Mouse (Mus musculus): ENCODE results near the gene Hacl1. TPM values are rescaled to one million over a fixed set of nuclear protein-coding genes. Genes with fewer than 3 reads are reported as not detected.
"Not testable (repeated sequence)": the region's sequence is repeated elsewhere in the genome, so short reads cannot be mapped to it uniquely, and the experiment has no call there.

Hacl1 gene
- polyA plus RNA-seq, 1 experiment from 2014 or later: 15.7 TPM

DNA sequence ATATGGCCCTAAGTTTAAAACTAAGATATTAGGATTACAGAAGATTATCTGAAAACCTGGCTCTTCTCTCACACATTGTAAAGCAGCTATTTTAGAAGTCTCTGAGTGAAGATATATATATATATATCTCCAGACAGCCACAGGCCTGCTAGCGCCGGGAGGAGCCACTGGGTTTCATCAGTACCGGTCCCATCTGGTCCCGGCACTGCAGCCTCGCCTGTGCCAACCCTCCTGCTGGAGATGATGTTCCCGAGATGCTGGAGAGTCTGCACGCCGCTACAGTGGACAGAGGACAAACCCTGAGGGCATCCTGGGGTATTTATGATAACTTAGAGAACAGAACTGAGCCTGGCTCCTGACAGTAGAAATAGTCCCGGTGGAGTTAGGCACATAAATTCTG lies 23.9 kb downstream of the Hacl1 start:
- no peak overlapping the region for H3K27ac ChIP-seq
- H3K4me3 ChIP-seq: no peak overlapping the region
- whole genome bisulfite sequencing: 86% methylated on average over 9 of the region's 9 CpGs
- peaks cover 8% of the 10 kb centered on the region; the same call in 1 of the 2 replicates for H3K36me3 ChIP-seq
- no peak overlapping the region for H3K9ac ChIP-seq
- no peak overlapping the region for H3K4me2 ChIP-seq (replicated peaks)
- H3K27me3 ChIP-seq: no peaks in the 10 kb centered on the region
- no peaks in the 10 kb centered on the region for H3K4me1 ChIP-seq
- no peaks in the 10 kb centered on the region for H3K9me3 ChIP-seq
- no peak for ATAC-seq (ENCODE audit: low FRiP score, low read depth)

DNA sequence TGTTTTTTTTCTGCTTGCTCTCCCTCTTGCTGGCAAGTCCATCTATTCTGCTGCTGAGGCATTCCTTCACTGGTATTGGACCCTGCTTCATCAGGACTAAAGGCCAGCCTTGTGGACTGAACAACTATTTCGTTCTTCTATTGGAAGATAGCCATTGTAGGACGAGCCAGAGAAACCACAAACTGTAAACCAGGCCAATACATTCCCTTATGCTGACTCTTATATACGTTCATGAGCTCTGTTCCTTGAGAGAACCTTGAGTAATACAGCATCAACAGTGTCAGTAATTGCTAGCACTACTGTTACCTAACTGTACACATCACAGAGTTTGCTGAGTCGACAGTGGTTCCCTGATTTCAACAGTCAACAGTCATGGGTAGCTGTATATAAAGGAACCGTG lies 27.4 kb downstream of the Hacl1 start:
- ATAC-seq (ENCODE audit: low FRiP score, low read depth): no peak
- H3K9ac ChIP-seq: no peak overlapping the region
- WGBS: 77% methylated on average over 5 of the region's 5 CpGs
- H3K27me3 ChIP-seq: no peaks in the 10 kb centered on the region
- H3K9me3 ChIP-seq: no peaks in the 10 kb centered on the region
- no peaks in the 10 kb centered on the region for H3K4me1 ChIP-seq
- H3K27ac ChIP-seq: no peak overlapping the region
- H3K4me2 ChIP-seq (replicated peaks): no peak overlapping the region
- H3K4me3 ChIP-seq: no peak overlapping the region
- peaks cover 8% of the 10 kb centered on the region; the same call in 1 of the 2 replicates for H3K36me3 ChIP-seq

DNA sequence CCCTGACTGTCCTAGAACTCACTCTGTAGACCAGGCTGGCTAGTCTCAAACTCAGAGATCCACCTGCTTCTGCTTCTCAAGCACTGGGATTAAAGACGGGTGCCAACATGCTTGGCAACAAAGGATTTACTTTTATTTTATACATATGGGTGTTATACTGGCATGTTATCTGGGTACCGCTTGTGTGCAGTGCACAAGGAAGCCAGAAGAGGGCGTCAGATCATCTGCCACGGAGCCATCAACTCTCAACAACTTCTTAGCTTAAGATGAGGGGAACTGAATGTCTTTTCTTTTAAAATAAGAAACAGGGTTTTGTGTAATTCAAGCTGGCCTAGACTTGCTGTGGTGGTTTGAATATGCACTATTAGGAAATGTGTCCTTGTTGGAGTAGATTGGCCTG lies 29.1 kb downstream of the Hacl1 start:
- no peaks in the 10 kb centered on the region for H3K4me1 ChIP-seq
- H3K4me2 ChIP-seq (replicated peaks): no peak overlapping the region
- no peak overlapping the region for H3K27ac ChIP-seq
- no peak overlapping the region for H3K4me3 ChIP-seq
- WGBS: 70% methylated on average over 4 of the region's 4 CpGs
- H3K27me3 ChIP-seq: no peaks in the 10 kb centered on the region
- no peak overlapping the region for H3K9ac ChIP-seq
- no peak for ATAC-seq (ENCODE audit: low FRiP score, low read depth)
- no peaks in the 10 kb centered on the region for H3K9me3 ChIP-seq
- 0 out of 2 replicates have a peak, but pooled peaks cover 4% of the 10 kb centered on the region for H3K36me3 ChIP-seq

DNA sequence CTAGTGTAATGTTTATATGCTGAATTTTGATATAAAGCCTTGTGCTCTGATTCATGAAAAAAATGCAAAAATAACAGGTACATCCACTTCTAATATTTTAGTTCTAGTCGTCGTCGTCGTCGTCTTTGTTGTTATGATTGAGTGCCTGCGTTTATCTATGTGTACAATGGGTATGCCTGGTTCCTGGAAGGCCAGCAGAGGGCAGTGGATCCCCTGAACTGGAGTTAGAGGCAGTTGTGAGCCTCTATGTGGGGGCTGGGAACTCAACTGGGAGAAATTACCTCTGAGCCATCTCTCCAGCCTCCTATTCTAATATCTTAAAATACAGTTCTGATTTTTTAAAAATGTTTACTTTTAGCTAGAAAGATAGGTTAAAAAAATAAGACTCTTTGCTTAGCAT lies 35.6 kb downstream of the Hacl1 start:
- WGBS: 60% methylated on average over 6 of the region's 6 CpGs
- no peak for ATAC-seq (ENCODE audit: low FRiP score, low read depth)
- no peak overlapping the region for H3K9ac ChIP-seq
- no peaks in the 10 kb centered on the region for H3K27me3 ChIP-seq
- H3K4me1 ChIP-seq: no peaks in the 10 kb centered on the region
- no peaks in the 10 kb centered on the region for H3K36me3 ChIP-seq
- H3K9me3 ChIP-seq: no peaks in the 10 kb centered on the region
- H3K4me2 ChIP-seq (replicated peaks): no peak overlapping the region
- H3K4me3 ChIP-seq: no peak overlapping the region
- H3K27ac ChIP-seq: no peak overlapping the region

DNA sequence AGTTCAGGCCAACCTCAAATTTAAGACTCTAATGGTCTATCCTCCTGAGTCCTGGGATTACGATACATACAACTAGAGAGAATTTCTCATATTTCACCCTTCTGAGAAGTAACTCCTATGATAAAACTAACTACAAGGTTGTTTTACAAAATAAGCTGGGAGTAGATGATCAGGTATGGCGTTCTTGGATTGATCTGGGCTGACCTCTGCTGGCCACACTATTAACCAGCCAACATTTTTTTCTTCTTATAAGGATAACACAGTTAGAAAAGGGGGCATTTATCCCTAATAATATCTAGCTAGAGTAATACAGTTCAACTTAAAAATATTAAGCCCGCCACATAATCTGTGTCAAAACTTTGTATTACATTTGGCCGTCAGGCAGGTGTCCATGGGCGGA lies 36.2 kb downstream of the Hacl1 start:
- H3K4me3 ChIP-seq: no peak overlapping the region
- 74% methylated on average over 5 of the region's 5 CpGs for WGBS
- H3K9ac ChIP-seq: no peak overlapping the region
- H3K36me3 ChIP-seq: no peaks in the 10 kb centered on the region
- no peaks in the 10 kb centered on the region for H3K4me1 ChIP-seq
- no peak overlapping the region for H3K4me2 ChIP-seq (replicated peaks)
- no peaks in the 10 kb centered on the region for H3K9me3 ChIP-seq
- no peak overlapping the region for H3K27ac ChIP-seq
- no peak for ATAC-seq (ENCODE audit: low FRiP score, low read depth)
- H3K27me3 ChIP-seq: no peaks in the 10 kb centered on the region

DNA sequence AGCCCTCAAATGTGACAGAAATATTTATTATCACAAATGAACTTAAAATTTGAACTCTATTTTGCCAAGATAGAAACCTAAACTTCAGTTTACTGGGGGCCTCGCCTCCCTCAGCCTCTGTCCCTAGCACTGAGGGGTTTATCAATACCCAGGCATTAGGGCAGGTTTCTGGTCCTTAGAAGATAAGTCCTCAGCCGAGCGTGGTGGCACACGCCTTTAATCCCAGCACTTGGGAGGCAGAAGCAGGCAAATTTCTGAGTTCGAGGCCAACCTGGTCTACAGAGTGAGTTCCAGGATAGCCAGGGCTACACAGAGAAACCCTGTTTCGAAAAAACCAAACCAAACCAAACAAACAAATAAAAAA lies 38.5 kb downstream of the Hacl1 start:
- H3K27ac ChIP-seq; H3K9ac ChIP-seq; H3K27me3 ChIP-seq; H3K9me3 ChIP-seq; ATAC-seq (ENCODE audit: low FRiP score, low read depth); H3K4me2 ChIP-seq (replicated peaks); H3K4me3 ChIP-seq; H3K4me1 ChIP-seq; H3K36me3 ChIP-seq: not testable (repeated sequence)
- WGBS: 84% methylated on average over 6 of the region's 6 CpGs

DNA sequence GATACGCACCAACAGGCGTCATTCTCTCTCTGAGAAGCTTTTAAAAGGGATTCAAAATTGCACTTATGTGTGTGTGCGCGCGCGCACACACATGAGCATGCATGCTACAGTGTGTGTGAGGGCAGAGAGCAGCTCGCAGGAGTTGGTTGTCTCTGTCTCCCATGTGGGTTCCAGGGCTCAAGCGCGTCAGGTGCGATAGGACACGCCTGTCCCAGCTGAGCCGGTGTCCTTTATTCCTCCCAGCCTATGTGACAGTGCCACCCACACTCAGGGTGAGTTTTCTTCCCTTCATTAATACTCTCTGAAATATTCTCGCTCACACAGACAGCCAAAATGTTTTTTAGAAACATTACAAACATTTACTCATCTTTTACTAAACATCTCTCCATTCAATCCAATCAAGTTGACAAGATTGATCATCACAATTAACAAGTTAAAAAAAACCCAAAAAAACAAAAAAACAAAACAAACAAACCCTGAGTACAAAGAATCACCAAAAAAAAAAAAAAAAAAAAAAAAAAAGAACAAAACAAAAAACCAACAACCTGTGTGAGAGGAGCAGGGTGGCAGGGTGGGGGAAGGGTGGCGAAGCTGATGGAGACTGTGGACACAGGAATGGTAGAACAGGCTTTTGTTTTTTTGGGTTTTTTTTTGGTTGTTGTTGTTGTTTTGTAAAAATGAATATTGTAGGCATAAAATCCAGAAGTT lies 39.0 kb downstream of the Hacl1 start:
- Histone ChIP-seq H3K36me3 (no peaks in the 10 kb centered on the region), H3K27ac (no peak overlapping the region), H3K4me3 (no peak overlapping the region), H3K4me2 (replicated peaks) (no peak overlapping the region), H3K4me1 (no peaks in the 10 kb centered on the region), H3K9ac (no peak overlapping the region), H3K9me3 (no peaks in the 10 kb centered on the region), H3K27me3 (no peaks in the 10 kb centered on the region)
- WGBS: 94% methylated on average over 14 of the region's 14 CpGs
- ATAC-seq (ENCODE audit: low FRiP score, low read depth): no peak

DNA sequence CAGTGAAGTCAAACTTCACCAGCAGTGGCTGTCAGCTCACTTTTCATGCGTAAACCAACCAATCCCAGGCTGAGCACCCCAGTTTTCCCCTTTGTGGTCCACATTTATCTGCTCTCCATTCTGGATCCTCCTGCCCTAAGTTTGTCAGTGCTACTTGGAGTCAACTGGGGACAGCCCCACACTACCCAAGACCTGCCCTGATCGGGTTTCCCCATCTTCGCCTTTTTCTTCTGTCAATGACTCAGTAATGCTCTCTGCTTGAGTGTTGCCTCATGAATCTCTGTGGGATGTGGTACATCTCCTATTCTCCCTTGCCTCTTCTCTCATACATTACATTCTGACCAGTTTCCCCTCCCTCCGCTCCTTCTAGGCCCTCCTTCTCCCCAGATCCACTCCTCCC lies 43.6 kb downstream of the Hacl1 start:
- Histone ChIP-seq H3K27ac (no peak overlapping the region), H3K9ac (no peak overlapping the region), H3K9me3 (0 out of 2 replicates have a peak, but pooled peaks cover 4% of the 10 kb centered on the region), H3K36me3 (no peaks in the 10 kb centered on the region), H3K4me2 (replicated peaks) (no peak overlapping the region), H3K4me1 (no peaks in the 10 kb centered on the region), H3K4me3 (no peak overlapping the region), H3K27me3 (no peaks in the 10 kb centered on the region)
- WGBS: 89% methylated on average over 4 of the region's 4 CpGs
- ATAC-seq (ENCODE audit: low FRiP score, low read depth): no peak

DNA sequence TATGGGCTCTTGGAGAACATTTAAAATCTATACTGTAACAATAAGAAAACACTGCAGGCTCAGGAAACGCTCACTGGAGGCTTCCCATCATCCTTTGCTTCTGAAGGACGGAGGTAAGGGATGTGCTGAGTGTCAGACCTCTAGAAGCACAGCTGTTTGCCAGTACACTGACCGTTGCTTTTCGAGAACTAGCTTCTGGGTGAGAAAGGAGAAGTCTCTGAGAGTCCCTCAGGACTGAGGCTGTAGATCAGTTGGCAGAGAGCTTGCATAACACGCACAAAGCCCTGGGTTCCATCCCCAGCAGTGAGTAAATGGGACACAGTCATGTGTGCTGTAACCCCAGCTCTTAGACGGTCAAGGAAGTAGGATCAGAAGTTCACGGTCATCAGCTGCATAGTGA lies 44.7 kb downstream of the Hacl1 start:
- no peak for ATAC-seq (ENCODE audit: low FRiP score, low read depth)
- Histone ChIP-seq H3K4me3 (no peak overlapping the region), H3K4me1 (no peaks in the 10 kb centered on the region), H3K4me2 (replicated peaks) (no peak overlapping the region), H3K36me3 (no peaks in the 10 kb centered on the region), H3K27ac (no peak overlapping the region), H3K9ac (no peak overlapping the region), H3K9me3 (0 out of 2 replicates have a peak, but pooled peaks cover 4% of the 10 kb centered on the region), H3K27me3 (no peaks in the 10 kb centered on the region)
- 82% methylated on average over 7 of the region's 7 CpGs for WGBS

DNA sequence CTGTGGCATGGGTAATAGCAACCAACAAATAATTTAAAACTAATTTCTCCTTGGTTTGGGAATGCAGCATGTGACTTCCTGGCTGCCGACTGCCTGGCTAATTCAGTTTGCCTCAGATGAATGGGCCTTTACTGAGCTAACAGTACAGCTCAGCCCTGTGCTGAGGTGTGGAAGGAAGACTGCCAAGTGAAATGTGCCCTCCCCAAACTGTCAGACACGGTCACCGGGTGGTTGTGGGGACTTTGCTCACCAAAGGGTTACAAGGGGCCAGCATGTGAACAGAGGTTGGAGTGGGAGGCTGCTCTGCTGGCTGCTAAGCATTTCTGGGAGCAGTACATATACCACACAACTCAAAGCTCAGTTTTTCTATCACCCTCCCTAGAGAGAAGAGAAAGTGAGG lies 46.4 kb downstream of the Hacl1 start:
- no peaks in the 10 kb centered on the region for H3K4me1 ChIP-seq
- no peaks in the 10 kb centered on the region for H3K36me3 ChIP-seq
- WGBS: 57% methylated on average over 3 of the region's 3 CpGs
- ATAC-seq (ENCODE audit: low FRiP score, low read depth): no peak
- H3K27me3 ChIP-seq: 0 out of 2 replicates have a peak, but pooled peaks cover 3% of the 10 kb centered on the region
- H3K9me3 ChIP-seq: 0 out of 2 replicates have a peak, but pooled peaks cover 4% of the 10 kb centered on the region
- no peak overlapping the region for H3K4me3 ChIP-seq
- H3K9ac ChIP-seq: no peak overlapping the region
- H3K4me2 ChIP-seq (replicated peaks): no peak overlapping the region
- H3K27ac ChIP-seq: no peak overlapping the region

DNA sequence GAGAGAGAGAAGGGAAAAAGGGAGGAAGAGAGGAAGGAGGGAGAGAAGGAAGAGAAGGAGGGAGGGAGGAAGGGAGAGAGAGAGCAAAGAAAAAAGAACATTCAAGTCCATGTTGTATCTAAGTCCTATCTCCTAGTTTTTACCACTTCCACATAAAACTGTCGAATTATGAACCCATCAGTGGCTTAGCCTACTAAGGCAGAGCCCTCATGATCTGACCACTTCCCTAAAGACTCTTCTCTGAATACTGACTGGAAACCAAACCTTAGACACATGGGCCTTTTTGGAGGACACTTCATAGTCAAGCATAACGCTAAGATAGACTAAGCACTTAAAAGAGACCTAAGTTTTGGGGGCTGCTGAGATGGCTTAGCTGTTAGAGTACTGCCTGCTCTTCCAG lies 48.0 kb downstream of the Hacl1 start:
- ATAC-seq (ENCODE audit: low FRiP score, low read depth): no peak
- WGBS: 81% methylated on average over 2 of the region's 2 CpGs
- H3K36me3 ChIP-seq: no peaks in the 10 kb centered on the region
- H3K9me3 ChIP-seq: 0 out of 2 replicates have a peak, but pooled peaks cover 4% of the 10 kb centered on the region
- H3K4me1 ChIP-seq: no peaks in the 10 kb centered on the region; the same call in 1 of the 2 replicates
- 0 out of 2 replicates have a peak, but pooled peaks cover 3% of the 10 kb centered on the region for H3K27me3 ChIP-seq
- no peak overlapping the region for H3K4me2 ChIP-seq (replicated peaks)
- H3K4me3 ChIP-seq: no peak overlapping the region
- H3K9ac ChIP-seq: no peak overlapping the region
- H3K27ac ChIP-seq: no peak overlapping the region

DNA sequence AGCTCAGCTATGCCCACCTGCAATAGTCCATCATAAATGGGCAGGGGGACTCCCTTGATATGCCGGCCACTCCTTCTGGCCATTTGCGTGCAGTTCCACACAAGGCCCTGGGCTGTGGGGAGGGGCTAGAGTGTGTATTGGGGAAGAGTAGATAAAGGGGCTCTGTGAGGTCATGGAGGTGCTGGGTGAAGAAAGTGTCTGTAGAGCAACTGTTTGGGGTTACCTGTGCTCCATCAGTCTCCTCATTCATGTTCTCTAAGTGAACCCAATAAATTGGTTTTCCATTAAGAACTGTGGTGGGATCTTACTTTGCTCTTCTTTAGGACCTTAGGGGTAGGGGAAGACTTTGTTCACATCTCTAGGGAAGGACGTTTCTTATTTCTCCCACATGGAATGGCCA lies 49.8 kb downstream of the Hacl1 start, which contains the start of gene Colq:
Gene Colq (minus strand): TSS at position 101 of the 400 bp plus-strand sequence.
- H3K9ac ChIP-seq: no peak within 1 kb of the TSS
- H3K27ac ChIP-seq: no peak within 1 kb of the TSS
- no peaks in the 10 kb centered on the region; the same call in 1 of the 2 replicates for H3K4me1 ChIP-seq
- peaks cover 3% of the 10 kb centered on the region; the same call in 1 of the 2 replicates for H3K27me3 ChIP-seq
- H3K4me3 ChIP-seq: no peak within 1 kb of the TSS
- H3K9me3 ChIP-seq: 0 out of 2 replicates have a peak, but pooled peaks cover 4% of the 10 kb centered on the region
- no peaks in the 10 kb centered on the region for H3K36me3 ChIP-seq
- ATAC-seq (ENCODE audit: low FRiP score, low read depth): no peak
- WGBS: 84% methylated on average over 3 of the region's 3 CpGs
- no peak within 1 kb of the TSS for H3K4me2 ChIP-seq (replicated peaks)

DNA sequence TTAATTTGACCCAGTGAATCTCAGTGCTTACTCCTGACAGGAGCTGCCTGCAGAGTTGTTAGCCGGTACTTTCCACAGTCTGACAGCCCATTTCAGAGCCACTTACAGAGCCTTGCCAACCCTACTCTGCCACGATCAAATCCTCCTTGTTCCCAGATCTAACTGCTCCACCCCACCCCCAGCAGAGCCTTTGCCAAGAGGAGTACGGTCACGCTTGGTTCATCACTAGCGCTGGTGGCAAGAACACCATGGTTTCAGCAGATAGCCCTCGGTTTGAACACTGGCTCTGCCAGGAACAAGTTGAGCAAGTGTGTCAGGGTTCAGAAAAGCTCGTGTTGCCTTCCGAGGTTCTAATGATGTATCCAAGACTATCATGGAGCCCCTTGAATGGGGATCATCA lies 54.6 kb downstream of the Hacl1 start:
- no peak overlapping the region for H3K27ac ChIP-seq
- H3K36me3 ChIP-seq: no peaks in the 10 kb centered on the region
- H3K4me1 ChIP-seq: no peaks in the 10 kb centered on the region; the same call in 1 of the 2 replicates
- no peaks in the 10 kb centered on the region for H3K9me3 ChIP-seq
- H3K4me2 ChIP-seq (replicated peaks): no peak overlapping the region
- peaks cover 3% of the 10 kb centered on the region; the same call in 1 of the 2 replicates for H3K27me3 ChIP-seq
- 86% methylated on average over 8 of the region's 8 CpGs for WGBS
- H3K9ac ChIP-seq: no peak overlapping the region
- H3K4me3 ChIP-seq: no peak overlapping the region
- no peak for ATAC-seq (ENCODE audit: low FRiP score, low read depth)
